Mouse (Mus musculus): ENCODE measurements around the gene Cfap73.

- TF ChIP-seq POLR2A (IDR thresholded peaks at IDR 0.05; ENCODE audit: borderline replicate concordance, insufficient read depth, low read length) (no peak), CTCF (IDR thresholded peaks at IDR 0.05; ENCODE audit: borderline replicate concordance, insufficient read depth, low read depth, low read length) (no peak)
Observed at GRCm38 (mm10) chr5:120624427-120624826, 9.6 kb downstream of the Cfap73 start.

Measured in cerebellum, adult 2 months (tissue).